Mouse (Mus musculus): ENCODE results near the gene Ggct.

Gene Ggct

GRCm38 (mm10) chr6:54992734-54993260, at the start of gene Ggct:
TSS of gene Ggct (minus strand) at chr6:54992950.
- peak; percentile 99 for DNase-seq (ENCODE audit: low spot score)

- DNase-seq (ENCODE audit: low spot score), result no peak
These were observed 47.3 kb upstream of the Ggct start for GRCm38 (mm10) chr6:55040031-55040430.

- no peak for DNase-seq (ENCODE audit: low spot score)
These were observed 46.7 kb upstream of the Ggct start for GRCm38 (mm10) chr6:55039446-55039783.

GRCm38 (mm10) chr6:55038671-55039445, 46.1 kb upstream of the Ggct start:
- peak; percentile 62 for DNase-seq (ENCODE audit: low spot score)

GRCm38 (mm10) chr6:55037799-55038670, 45.3 kb upstream of the Ggct start, which contains the start of gene Gars:
TSS of gene Gars (plus strand) at chr6:55038007.
- DNase-seq (ENCODE audit: low spot score), result peak; percentile 92

GRCm38 (mm10) chr6:55036731-55037130, 44.0 kb upstream of the Ggct start:
- DNase-seq (ENCODE audit: low spot score), result no peak

- DNase-seq (ENCODE audit: low spot score), result no peak
These were observed 34.9 kb upstream of the Ggct start for GRCm38 (mm10) chr6:55027642-55028041.

- DNase-seq (ENCODE audit: low spot score), result no peak
These were observed 29.1 kb upstream of the Ggct start for GRCm38 (mm10) chr6:55021806-55022205.

- no peak for DNase-seq (ENCODE audit: low spot score)
These were observed 25.7 kb upstream of the Ggct start for GRCm38 (mm10) chr6:55018417-55018816.

- DNase-seq (ENCODE audit: low spot score), result peak; percentile 89
These were observed 24.2 kb upstream of the Ggct start for GRCm38 (mm10) chr6:55016710-55017583.

GRCm38 (mm10) chr6:55016236-55016635, 23.5 kb upstream of the Ggct start:
- peak; percentile 39 for DNase-seq (ENCODE audit: low spot score)

GRCm38 (mm10) chr6:55014184-55014583, 21.4 kb upstream of the Ggct start:
- DNase-seq (ENCODE audit: low spot score), result no peak

GRCm38 (mm10) chr6:55012516-55012915, 19.8 kb upstream of the Ggct start:
- DNase-seq (ENCODE audit: low spot score), result no peak

GRCm38 (mm10) chr6:55010330-55011091, 17.8 kb upstream of the Ggct start:
- no peak for DNase-seq (ENCODE audit: low spot score)

- DNase-seq (ENCODE audit: low spot score), result peak; percentile 16
These were observed 16.9 kb upstream of the Ggct start for GRCm38 (mm10) chr6:55009391-55010230.

- DNase-seq (ENCODE audit: low spot score), result no peak
These were observed 15.7 kb upstream of the Ggct start for GRCm38 (mm10) chr6:55008401-55008800.

- DNase-seq (ENCODE audit: low spot score), result no peak
These were observed 10.8 kb upstream of the Ggct start for GRCm38 (mm10) chr6:55003559-55003958.

- DNase-seq (ENCODE audit: low spot score), result no peak
These were observed 9.7 kb upstream of the Ggct start for GRCm38 (mm10) chr6:55002438-55002837.

GRCm38 (mm10) chr6:55001320-55001719, 8.6 kb upstream of the Ggct start:
- DNase-seq (ENCODE audit: low spot score), result no peak

GRCm38 (mm10) chr6:54997726-54998125, 5.0 kb upstream of the Ggct start:
- DNase-seq (ENCODE audit: low spot score), result no peak
